Mouse (Mus musculus): ENCODE measurements at regions not wholly inside any gene's neighbourhood (a gene's known extent, or its start where the extent isn't known, plus 50 kb on each side); places are given as distances from the start of the nearest gene placed in this dataset.

- TF ChIP-seq GATA1 (IDR thresholded peaks at IDR 0.05; ENCODE audit: low read length) (no peak), TAL1 (IDR thresholded peaks at IDR 0.05; ENCODE audit: low read length) (no peak)
These were observed 346.5 kb downstream of the Glrx3 start for GRCm38 (mm10) chr7:137783954-137784353.
